Mouse (Mus musculus): Measurements from ENCODE around the gene Hist1h2bh.

DNA sequence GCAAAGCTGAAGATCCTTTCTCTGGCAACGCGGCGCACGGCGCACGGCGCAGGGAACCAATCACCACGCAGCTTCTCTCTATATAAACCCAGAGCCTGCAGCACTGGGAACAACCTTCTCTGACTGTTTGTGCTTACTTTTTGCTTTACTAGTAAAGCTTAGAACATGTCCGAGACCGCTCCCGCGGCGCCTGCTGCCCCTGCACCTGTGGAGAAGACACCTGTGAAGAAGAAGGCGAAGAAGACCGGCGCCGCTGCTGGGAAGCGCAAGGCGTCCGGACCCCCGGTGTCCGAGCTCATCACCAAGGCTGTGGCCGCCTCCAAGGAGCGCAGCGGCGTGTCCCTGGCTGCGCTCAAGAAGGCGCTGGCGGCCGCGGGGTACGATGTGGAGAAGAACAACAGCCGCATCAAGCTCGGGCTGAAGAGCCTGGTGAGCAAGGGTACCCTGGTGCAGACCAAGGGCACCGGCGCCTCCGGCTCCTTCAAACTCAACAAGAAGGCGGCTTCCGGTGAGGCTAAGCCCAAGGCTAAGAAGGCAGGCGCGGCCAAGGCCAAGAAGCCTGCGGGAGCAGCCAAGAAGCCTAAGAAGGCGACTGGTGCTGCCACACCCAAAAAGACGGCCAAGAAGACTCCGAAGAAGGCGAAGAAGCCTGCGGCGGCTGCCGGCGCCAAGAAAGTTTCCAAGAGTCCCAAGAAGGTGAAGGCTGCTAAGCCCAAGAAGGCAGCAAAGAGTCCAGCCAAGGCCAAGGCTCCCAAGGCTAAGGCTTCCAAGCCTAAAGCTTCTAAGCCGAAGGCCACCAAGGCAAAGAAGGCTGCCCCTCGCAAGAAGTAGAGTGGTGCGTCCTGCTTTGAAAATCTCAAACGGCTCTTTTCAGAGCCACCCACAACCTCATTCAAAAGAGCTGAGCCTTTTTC is 12.0 kb upstream of the Hist1h2bh start:
- TF ChIP-seq MAX (IDR thresholded peaks at IDR 0.05) (no peak), CTCF (IDR thresholded peaks at IDR 0.05; ENCODE audit: control insufficient read depth, insufficient read depth, insufficient read length) (no peak)

Measured in C2C12 (cell line).